Mouse (Mus musculus): Measurements from ENCODE around the gene Fbn1. TPM values are rescaled to one million over a fixed set of nuclear protein-coding genes. Genes with fewer than 3 reads are reported as not detected.

Gene Fbn1
- total and polyA plus RNA-seq, 2 experiments from 2014 or later = 1.6 to 20.1 TPM

GRCm38 (mm10) chr2:125331581-125331980, 176.2 kb downstream of the Fbn1 start:
- no peak overlapping the region for H3K9ac ChIP-seq (replicated peaks; ENCODE audit: low read length, poor library complexity, severe bottlenecking)
- no peak overlapping the region for H3K4me3 ChIP-seq (ENCODE audit: low read depth, low read length)
- no peaks in the 10 kb centered on the region for H3K4me1 ChIP-seq (ENCODE audit: insufficient read depth, low read length)
- no peak for TF ChIP-seq CTCF (IDR thresholded peaks at IDR 0.05)
- no peaks in the 10 kb centered on the region for H3K27me3 ChIP-seq (ENCODE audit: insufficient read depth, low read length)
- no peak overlapping the region for H3K27ac ChIP-seq (ENCODE audit: low read depth, low read length)
- H3K4me2 ChIP-seq (ENCODE audit: low read depth, low read length, poor library complexity, severe bottlenecking) = no peak overlapping the region
- DNase-seq (ENCODE audit: low spot score) (no peak), ATAC-seq (ENCODE audit: low FRiP score) (no peak)
- 84% methylated on average over 7 of the region's 7 CpGs for WGBS
- peaks cover 27% of the 10 kb centered on the region; the same call in 1 of the 2 replicates for H3K36me3 ChIP-seq (ENCODE audit: insufficient read depth, low read length)
- no peaks in the 10 kb centered on the region for H3K9me3 ChIP-seq (ENCODE audit: low read length)

- DNase-seq (ENCODE audit: low spot score) (no peak), ATAC-seq (ENCODE audit: low FRiP score) (no peak)
- Histone ChIP-seq H3K9ac (replicated peaks; ENCODE audit: low read length, poor library complexity, severe bottlenecking) (no peak overlapping the region), H3K4me3 (ENCODE audit: low read depth, low read length) (no peak overlapping the region), H3K27ac (ENCODE audit: low read depth, low read length) (no peak overlapping the region), H3K27me3 (ENCODE audit: insufficient read depth, low read length) (no peaks in the 10 kb centered on the region), H3K9me3 (ENCODE audit: low read length) (no peaks in the 10 kb centered on the region), H3K36me3 (ENCODE audit: insufficient read depth, low read length) (peaks cover 20% of the 10 kb centered on the region; the same call in 1 of the 2 replicates), H3K4me2 (ENCODE audit: low read depth, low read length, poor library complexity, severe bottlenecking) (no peak overlapping the region), H3K4me1 (ENCODE audit: insufficient read depth, low read length) (no peaks in the 10 kb centered on the region)
- WGBS = 93% methylated on average over 10 of the region's 10 CpGs
- TF ChIP-seq CTCF (IDR thresholded peaks at IDR 0.05) = no peak
Observed at GRCm38 (mm10) chr2:125330506-125330905, 177.3 kb downstream of the Fbn1 start.

GRCm38 (mm10) chr2:125325125-125325855, 182.5 kb downstream of the Fbn1 start:
- Histone ChIP-seq H3K4me3 (ENCODE audit: low read depth, low read length) (no peak overlapping the region), H3K9me3 (ENCODE audit: low read length) (no peaks in the 10 kb centered on the region), H3K36me3 (ENCODE audit: insufficient read depth, low read length) (peaks cover 13% of the 10 kb centered on the region), H3K4me1 (ENCODE audit: insufficient read depth, low read length) (no peaks in the 10 kb centered on the region), H3K27me3 (ENCODE audit: insufficient read depth, low read length) (no peaks in the 10 kb centered on the region), H3K9ac (replicated peaks; ENCODE audit: low read length, poor library complexity, severe bottlenecking) (no peak overlapping the region), H3K27ac (ENCODE audit: low read depth, low read length) (no peak overlapping the region), H3K4me2 (ENCODE audit: low read depth, low read length, poor library complexity, severe bottlenecking) (no peak overlapping the region)
- DNase-seq (ENCODE audit: low spot score) = no peak
- TF ChIP-seq CTCF (IDR thresholded peaks at IDR 0.05) = no peak
- WGBS = 86% methylated on average over 7 of the region's 7 CpGs
- ATAC-seq (ENCODE audit: low FRiP score) = no peak

GRCm38 (mm10) chr2:125324455-125324854, 183.3 kb downstream of the Fbn1 start:
- Histone ChIP-seq H3K36me3 (ENCODE audit: insufficient read depth, low read length) (peaks cover 12% of the 10 kb centered on the region; the same call in 1 of the 2 replicates), H3K27ac (ENCODE audit: low read depth, low read length) (no peak overlapping the region), H3K4me2 (ENCODE audit: low read depth, low read length, poor library complexity, severe bottlenecking) (no peak overlapping the region), H3K4me1 (ENCODE audit: insufficient read depth, low read length) (no peaks in the 10 kb centered on the region), H3K4me3 (ENCODE audit: low read depth, low read length) (no peak overlapping the region), H3K9me3 (ENCODE audit: low read length) (no peaks in the 10 kb centered on the region), H3K27me3 (ENCODE audit: insufficient read depth, low read length) (no peaks in the 10 kb centered on the region), H3K9ac (replicated peaks; ENCODE audit: low read length, poor library complexity, severe bottlenecking) (no peak overlapping the region)
- 83% methylated on average over 5 of the region's 5 CpGs for WGBS
- TF ChIP-seq CTCF (IDR thresholded peaks at IDR 0.05) = no peak
- ATAC-seq (ENCODE audit: low FRiP score) (no peak), DNase-seq (ENCODE audit: low spot score) (no peak)

GRCm38 (mm10) chr2:125323347-125323746, 184.4 kb downstream of the Fbn1 start:
- no peak for TF ChIP-seq CTCF (IDR thresholded peaks at IDR 0.05)
- no peak for ATAC-seq (ENCODE audit: low FRiP score)
- H3K9ac ChIP-seq (replicated peaks; ENCODE audit: low read length, poor library complexity, severe bottlenecking) = no peak overlapping the region

GRCm38 (mm10) chr2:125322581-125322980, 185.2 kb downstream of the Fbn1 start:
- DNase-seq (ENCODE audit: low spot score) (no peak), ATAC-seq (ENCODE audit: low FRiP score) (no peak)
- Histone ChIP-seq H3K4me3 (ENCODE audit: low read depth, low read length) (no peak overlapping the region), H3K4me1 (ENCODE audit: insufficient read depth, low read length) (no peaks in the 10 kb centered on the region), H3K27me3 (ENCODE audit: insufficient read depth, low read length) (no peaks in the 10 kb centered on the region), H3K36me3 (ENCODE audit: insufficient read depth, low read length) (peaks cover 14% of the 10 kb centered on the region; the same call in 1 of the 2 replicates), H3K4me2 (ENCODE audit: low read depth, low read length, poor library complexity, severe bottlenecking) (no peak overlapping the region), H3K9me3 (ENCODE audit: low read length) (no peaks in the 10 kb centered on the region), H3K27ac (ENCODE audit: low read depth, low read length) (no peak overlapping the region), H3K9ac (replicated peaks; ENCODE audit: low read length, poor library complexity, severe bottlenecking) (no peak overlapping the region)
- TF ChIP-seq CTCF (IDR thresholded peaks at IDR 0.05) = no peak
- WGBS = 94% methylated on average over 2 of the region's 2 CpGs

More at GRCm38 (mm10) chr2:125323347-125323746, 184.4 kb downstream of the Fbn1 start:
- Histone ChIP-seq H3K27me3 (ENCODE audit: insufficient read depth, low read length) (no peaks in the 10 kb centered on the region), H3K9me3 (ENCODE audit: low read length) (no peaks in the 10 kb centered on the region), H3K36me3 (ENCODE audit: insufficient read depth, low read length) (peaks cover 13% of the 10 kb centered on the region; the same call in 1 of the 2 replicates), H3K4me1 (ENCODE audit: insufficient read depth, low read length) (no peaks in the 10 kb centered on the region), H3K4me3 (ENCODE audit: low read depth, low read length) (no peak overlapping the region), H3K27ac (ENCODE audit: low read depth, low read length) (no peak overlapping the region), H3K4me2 (ENCODE audit: low read depth, low read length, poor library complexity, severe bottlenecking) (no peak overlapping the region)
- WGBS = 70% methylated on average over 4 of the region's 4 CpGs
- no peak for DNase-seq (ENCODE audit: low spot score)

Data from midbrain, postnatal 0 days (tissue).